Mouse (Mus musculus) urinary bladder, postnatal 14 days (tissue): ENCODE measurements around the gene Nlrp9c.
"Not testable (repeated sequence)": the region's sequence is repeated elsewhere in the genome, so short reads cannot be mapped to it uniquely, and the experiment has no call there.

ENCODE experiments used
- DNase-seq: peaks from one replicate; pipeline ENCODE4 v3.0.0; 2021; ENCODE audit warnings: low spot score

Gene Nlrp9c

DNA sequence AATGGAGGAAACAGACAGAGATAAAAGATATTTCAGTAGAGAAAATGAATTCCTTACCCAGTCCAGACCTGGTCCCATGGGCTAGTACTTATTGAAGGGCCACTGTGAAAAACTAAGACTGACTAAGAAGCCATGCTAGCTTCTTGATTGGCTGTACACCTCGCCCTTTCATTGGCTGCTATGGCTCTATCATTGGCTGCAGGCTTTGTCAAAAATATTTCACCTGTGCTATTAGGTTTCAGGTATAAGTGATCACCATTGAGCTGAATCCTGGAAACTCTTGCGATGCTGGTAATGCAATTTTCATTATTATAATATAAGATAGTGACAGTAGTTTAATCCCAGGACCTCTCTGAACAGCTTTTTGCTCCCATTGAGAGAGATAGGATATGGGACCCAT, at the start of gene Nlrp9c:
TSS of gene Nlrp9c (minus strand) at position 101 of the 400 bp plus-strand sequence.
- DNase-seq = not testable (repeated sequence)

DNA sequence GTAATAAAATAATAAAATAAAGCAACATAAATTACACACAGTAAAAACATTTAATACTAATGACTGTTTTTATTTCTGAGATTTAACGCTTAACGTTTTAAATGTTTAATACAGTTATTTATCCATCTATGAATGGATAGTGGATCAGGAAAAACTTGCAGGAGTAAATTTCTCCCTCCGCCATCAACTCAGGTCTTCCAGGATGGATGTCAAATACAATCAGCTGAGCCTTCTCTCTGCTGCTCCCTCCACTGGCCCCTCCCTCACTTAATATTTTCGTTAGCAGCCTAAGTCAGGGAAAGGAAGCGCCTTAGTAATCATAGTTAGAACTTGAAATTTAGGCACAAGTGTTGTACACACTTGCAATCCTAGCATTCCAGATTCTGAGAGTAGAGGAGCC, 31.3 kb upstream of the Nlrp9c start, which contains the start of gene Nlrp4a:
TSS of gene Nlrp4a (plus strand) at position 301 of the 400 bp plus-strand sequence.
- no peak for DNase-seq

DNA sequence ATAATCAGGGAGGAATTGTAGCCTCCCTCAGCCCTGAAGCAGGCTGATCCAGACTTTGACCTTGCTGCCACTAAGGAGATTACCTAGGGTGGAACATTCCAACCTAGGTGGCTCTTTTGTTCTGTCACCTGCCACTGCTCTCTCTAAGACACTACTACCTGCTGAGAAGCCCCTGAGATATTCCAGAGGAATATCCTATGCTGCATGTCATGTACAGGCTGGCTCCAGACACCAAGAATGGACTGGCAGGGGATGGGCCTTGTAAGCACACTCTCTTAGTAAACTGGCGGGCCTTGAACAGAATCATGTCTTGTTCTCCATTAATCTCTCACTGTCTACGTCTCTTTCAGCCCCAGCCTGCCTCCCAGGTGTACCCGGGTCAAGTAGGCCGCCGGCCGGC, 11.7 kb downstream of the Nlrp9c start:
- DNase-seq = not testable (repeated sequence)

DNA sequence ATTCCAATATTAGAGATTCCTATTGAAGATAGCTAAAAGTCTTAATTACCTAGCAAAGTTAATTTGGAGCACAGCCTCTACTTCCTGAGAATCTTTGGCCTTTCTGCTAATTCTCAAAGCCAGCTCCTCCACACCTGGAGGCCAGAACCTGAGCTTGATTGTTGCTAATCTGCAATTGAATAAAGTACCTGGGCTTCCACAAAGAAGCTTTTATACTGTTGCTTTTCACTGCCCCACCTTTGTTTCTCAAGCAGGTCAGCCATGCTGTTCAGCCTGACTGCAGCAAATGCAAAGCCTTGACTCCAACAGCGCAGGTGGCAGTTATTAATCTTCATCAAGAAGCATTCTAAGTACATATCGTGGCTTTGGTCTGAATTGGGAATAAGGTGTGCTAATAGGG, 12.4 kb downstream of the Nlrp9c start:
- not testable (repeated sequence) for DNase-seq

DNA sequence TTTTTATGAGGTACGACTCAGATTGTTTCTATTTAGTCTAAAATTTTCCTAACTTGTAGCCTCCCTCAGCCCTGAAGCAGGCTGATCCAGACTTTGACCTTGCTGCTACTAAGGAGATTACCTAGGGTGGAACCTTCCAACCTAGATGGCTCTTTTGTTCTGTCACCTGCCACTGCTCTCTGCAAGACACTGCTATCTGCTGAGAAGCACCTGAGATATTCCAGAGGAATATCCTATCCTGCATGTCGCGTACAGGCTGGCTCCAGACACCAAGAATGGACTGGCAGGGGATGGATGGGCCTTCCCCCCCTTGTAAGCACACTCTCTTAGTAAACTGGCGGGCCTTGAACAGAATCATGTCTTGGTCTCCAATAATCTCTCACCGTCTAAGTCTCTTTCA, 16.8 kb downstream of the Nlrp9c start:
- not testable (repeated sequence) for DNase-seq

DNA sequence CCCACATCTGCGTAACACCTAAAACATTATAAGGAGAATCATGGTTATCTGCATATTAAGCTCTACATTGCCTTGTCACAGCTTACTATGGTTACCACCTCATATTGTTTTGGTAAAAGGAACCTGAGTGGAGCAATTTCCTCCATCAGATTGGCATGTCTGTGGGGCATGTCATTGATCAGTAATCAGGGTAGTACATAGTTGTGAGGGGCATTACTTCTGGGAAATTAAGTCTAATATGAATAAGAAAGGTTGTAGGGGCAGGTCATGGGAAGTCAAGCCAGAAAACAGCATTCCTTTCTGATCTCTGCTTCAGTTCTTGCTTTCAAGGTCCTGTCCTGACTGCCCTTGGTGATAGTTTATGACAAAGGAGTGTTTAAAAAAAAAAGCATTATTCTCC, 22.7 kb downstream of the Nlrp9c start:
- no peak for DNase-seq

DNA sequence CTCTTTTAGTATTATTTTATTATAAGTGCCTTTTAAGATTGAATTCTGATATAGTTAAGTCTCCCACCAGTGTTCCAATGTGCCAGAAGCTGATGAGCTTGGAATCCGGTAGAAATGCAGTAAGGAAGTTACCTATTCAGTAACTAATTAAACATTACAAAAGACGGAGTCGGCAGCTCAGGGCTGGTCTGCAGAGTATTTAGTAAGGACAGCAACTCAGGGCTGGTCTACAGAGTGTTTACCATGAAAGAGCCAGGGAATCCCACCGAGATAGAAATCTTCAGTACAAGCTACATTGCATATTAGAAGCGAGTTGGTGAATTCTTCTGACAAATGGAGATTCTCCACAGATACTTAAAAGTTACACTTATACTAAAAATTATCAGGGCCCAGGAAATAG, 30.3 kb downstream of the Nlrp9c start:
- DNase-seq = not testable (repeated sequence)

DNA sequence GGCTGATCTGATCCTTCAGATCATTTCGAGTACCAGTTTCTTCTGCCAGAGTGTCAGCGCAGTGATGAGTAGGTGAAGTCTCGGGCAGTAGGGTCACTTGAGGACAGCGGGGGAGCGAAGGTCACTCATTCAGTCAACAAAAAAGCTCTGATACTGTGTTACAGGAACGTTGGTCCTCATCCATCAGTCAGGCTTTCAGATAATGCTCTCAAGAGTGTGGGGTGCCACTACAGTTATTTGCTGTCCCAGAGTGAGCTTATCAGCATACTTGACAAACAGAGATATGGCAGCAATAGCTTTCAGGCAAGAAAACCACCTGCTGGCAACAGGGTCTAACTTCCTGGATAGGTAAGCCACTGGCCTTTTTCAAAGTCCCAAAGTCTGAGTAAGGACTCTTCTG, 46.8 kb downstream of the Nlrp9c start:
- not testable (repeated sequence) for DNase-seq

DNA sequence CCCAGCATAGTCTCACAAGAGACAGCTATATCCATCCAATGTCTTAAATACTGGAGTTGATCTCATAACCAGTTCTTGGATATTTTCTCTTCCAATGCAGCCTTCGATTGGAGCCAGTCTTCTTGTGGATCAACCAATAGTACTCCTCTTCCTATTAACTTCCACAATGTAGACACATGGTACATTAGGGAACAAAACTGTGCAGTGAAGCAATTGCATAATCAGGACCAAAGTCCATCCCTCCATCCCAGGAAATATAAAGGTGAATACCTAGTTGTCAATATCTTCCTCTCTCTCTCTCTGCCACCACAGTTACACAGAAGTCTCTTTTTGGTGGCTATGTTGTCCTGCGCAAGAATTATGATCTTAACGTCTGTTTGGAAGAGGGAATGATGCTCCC, 51.2 kb downstream of the Nlrp9c start:
- DNase-seq = not testable (repeated sequence)

DNA sequence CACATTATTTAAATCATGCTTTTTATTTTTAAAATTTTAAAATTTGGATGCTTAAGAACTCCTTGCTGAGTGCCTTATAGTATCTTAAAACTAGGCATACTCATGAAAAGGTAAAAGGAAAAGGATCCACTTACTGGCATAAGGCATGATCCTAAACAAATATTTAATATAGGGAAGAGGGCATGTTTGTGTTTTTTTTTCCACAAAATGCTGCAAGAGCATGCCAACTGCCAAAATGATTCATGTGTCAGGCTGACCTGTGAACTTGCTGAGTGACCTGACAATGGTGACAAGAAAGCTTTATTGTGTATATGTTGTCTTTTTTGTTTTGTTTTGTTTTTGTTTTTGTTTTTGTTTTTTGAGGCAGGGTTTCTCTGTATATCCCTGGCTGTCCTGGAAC, 53.3 kb downstream of the Nlrp9c start:
- DNase-seq = not testable (repeated sequence)

DNA sequence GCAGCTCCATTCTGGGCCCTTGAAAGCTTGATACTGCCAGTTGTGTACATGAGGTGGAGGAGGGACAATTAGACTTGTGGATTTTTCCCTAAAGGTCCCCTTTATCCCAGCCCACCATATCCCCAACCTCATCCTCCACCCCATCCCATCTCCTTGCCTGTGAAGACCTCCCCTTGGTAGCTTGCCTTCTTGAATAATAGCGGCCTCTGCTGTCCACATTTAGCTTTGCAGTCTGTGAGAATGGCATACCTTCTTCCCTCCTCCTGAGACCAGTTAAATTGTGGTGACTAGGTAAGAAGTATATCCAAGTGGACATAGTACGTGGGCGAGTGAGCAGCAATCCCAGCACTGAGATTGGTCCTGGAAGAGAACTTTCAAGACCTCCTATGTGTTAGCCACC, 83.1 kb downstream of the Nlrp9c start:
- peak; percentile 11 for DNase-seq

DNA sequence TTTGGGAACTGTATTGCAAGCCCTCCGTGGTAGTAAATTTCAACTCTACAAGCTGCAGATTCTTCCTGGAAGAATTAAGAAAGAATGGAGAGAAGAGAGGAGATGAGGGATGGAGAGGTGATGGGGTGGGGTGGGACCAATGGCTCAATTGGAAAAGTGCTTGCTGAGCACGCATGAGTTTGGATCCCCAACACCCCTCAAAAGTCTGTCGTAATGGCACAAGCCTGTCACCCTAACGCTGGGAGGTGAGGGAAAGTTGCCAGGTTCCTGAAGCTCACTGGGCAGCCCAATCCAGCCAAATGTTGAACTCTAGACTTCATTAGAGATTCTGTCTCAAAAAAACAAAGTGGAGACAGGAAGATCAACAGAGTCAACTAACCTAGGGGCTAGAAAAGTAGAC, 87.7 kb downstream of the Nlrp9c start:
- not testable (repeated sequence) for DNase-seq

DNA sequence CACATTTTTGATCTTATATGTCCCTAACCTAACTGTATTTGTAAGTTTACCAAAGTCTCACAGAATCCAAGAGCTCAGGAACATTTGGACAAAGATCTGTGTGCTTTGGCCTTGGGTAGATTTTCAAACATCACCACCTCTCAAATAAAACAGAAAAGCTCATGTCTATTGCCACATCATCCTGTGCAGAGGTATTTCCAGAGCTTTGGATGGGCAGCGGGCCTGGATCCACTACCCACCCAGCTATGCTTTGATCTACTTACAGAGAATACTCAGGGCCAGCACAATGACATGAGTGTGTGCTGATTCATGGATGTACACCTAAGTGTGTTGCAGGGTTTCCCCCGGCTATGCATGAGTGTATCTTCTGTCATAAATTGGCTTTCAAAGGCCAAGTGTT, 88.3 kb downstream of the Nlrp9c start:
- not testable (repeated sequence) for DNase-seq

DNA sequence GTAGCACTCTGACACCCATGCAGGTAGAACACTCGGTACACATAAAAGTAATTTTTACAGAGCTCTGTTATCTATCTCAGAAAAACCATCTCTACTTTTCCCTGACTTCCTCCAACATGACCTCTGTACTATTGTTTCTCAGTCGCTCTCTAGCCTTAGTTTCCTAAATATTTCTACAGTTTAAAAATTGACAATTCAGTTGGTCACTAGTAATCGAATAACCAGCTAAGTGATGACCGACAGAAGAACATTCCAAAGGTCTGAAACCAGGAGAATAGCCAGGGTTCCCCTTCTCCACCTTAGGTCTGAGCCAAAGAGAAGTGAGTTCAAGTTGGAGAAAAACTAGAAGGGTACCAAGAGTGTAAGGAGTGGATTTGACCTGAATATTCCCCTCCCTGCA, 91.7 kb downstream of the Nlrp9c start:
- not testable (repeated sequence) for DNase-seq

DNA sequence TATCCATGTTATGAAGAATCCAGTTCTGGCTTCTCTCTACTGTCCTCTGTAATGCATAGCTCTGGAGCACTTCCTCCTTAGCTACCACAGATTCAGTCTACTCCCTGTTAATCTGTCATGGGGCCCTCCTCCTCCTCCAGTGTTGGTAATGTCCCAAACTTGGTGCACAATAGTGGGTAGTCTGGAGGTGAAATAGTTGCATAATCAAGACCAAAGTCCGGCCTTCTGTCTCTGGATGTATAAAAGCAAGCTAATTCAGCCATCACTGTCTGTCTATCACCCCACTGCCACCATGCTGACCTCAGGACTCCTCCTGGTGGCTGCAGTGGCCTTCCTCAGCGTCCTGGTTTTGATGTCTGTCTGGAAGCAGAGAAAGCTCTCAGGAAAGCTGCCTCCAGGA, 96.6 kb downstream of the Nlrp9c start, which contains the start of gene Cyp2a4:
TSS of gene Cyp2a4 (plus strand) at position 244 of the 400 bp plus-strand sequence.
- DNase-seq = not testable (repeated sequence)

DNA sequence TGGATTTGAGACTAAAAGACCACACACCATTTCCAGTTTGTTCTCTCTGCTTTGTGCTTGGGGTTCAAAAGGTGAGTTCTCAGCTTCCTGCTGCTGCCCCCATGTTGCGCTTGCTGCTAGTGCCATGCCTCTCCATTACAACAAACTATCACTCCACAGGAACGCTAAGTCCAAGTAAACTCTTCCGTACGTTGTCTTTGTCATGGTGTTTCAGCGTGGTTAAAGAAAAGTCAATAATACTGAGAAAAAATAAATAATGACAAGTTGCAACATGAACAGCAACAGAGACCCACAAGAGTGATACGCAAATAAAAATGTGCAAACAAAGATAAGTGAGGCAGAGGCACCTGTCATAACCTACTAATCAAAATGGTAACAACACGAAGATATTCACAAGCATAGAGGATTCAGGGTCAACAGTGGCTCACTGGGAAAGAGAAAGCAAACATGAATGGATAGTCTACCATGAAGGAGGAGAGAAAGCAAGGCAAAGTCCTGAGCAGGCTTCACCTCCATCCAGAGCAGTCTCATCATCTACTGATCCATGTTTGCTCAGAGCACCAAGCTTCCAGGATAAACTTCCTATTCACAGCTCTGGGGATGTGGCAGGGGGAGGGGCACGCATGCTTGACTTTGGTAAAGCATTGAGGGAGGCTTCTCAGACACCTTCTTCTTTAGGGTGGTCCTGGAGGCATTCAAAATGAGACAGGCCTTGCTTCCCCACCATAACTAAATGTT, 99.9 kb downstream of the Nlrp9c start:
- not testable (repeated sequence) for DNase-seq
